Mouse (Mus musculus) cerebellum, adult 9-10 months (tissue): ENCODE measurements around the gene Cstb.

ENCODE experiments used
- DNase-seq: peaks from one replicate; pipeline ENCODE4 v3.0.0; 2022

Gene Cstb

GRCm38 (mm10) chr10:78418791-78419190, 6.7 kb upstream of the Cstb start:
- no peak for DNase-seq

GRCm38 (mm10) chr10:78420929-78421328, 4.5 kb upstream of the Cstb start:
- no peak for DNase-seq

GRCm38 (mm10) chr10:78422614-78423013, 2.9 kb upstream of the Cstb start:
- no peak for DNase-seq

- no peak for DNase-seq
Observed at GRCm38 (mm10) chr10:78426117-78426735, 757 bp downstream of the Cstb start.

GRCm38 (mm10) chr10:78428070-78428469, 2.6 kb downstream of the Cstb start:
- no peak for DNase-seq

GRCm38 (mm10) chr10:78429180-78429579, 3.7 kb downstream of the Cstb start:
- no peak for DNase-seq

GRCm38 (mm10) chr10:78429776-78430175, 4.3 kb downstream of the Cstb start:
- no peak for DNase-seq

- DNase-seq, result no peak
Observed at GRCm38 (mm10) chr10:78432853-78433252, 7.4 kb downstream of the Cstb start.

GRCm38 (mm10) chr10:78438094-78438493, 12.6 kb downstream of the Cstb start:
- peak; percentile 84 for DNase-seq

GRCm38 (mm10) chr10:78439550-78439949, 14.1 kb downstream of the Cstb start:
- DNase-seq, result no peak

- DNase-seq, result no peak
Observed at GRCm38 (mm10) chr10:78439990-78440389, 14.5 kb downstream of the Cstb start.

GRCm38 (mm10) chr10:78440812-78441211, 15.3 kb downstream of the Cstb start:
- no peak for DNase-seq

GRCm38 (mm10) chr10:78441606-78442005, 16.1 kb downstream of the Cstb start:
- no peak for DNase-seq

- no peak for DNase-seq
Observed at GRCm38 (mm10) chr10:78442292-78442691, 16.8 kb downstream of the Cstb start.

GRCm38 (mm10) chr10:78446195-78446594, 20.7 kb downstream of the Cstb start:
- DNase-seq, result no peak

GRCm38 (mm10) chr10:78447396-78447795, 21.9 kb downstream of the Cstb start:
- DNase-seq, result no peak

GRCm38 (mm10) chr10:78450761-78451160, 25.3 kb downstream of the Cstb start:
- no peak for DNase-seq

- DNase-seq, result no peak
Observed at GRCm38 (mm10) chr10:78452641-78453040, 27.2 kb downstream of the Cstb start.

- no peak for DNase-seq
Observed at GRCm38 (mm10) chr10:78456696-78457095, 31.2 kb downstream of the Cstb start.

- no peak for DNase-seq
Observed at GRCm38 (mm10) chr10:78457495-78458347, 32.3 kb downstream of the Cstb start.

- no peak for DNase-seq
Observed at GRCm38 (mm10) chr10:78458348-78459111, 33.1 kb downstream of the Cstb start.

- DNase-seq, result no peak
Observed at GRCm38 (mm10) chr10:78460463-78460862, 35.0 kb downstream of the Cstb start.

- no peak for DNase-seq
Observed at GRCm38 (mm10) chr10:78461767-78462166, 36.3 kb downstream of the Cstb start.
